Mouse (Mus musculus): ENCODE results near the gene Tanc1.

- TF ChIP-seq CTCF (IDR thresholded peaks at IDR 0.05; ENCODE audit: low read depth) (no peak), EP300 (IDR thresholded peaks at IDR 0.05; ENCODE audit: low read depth) (no peak; the same call in 1 of the 2 replicates)
These were observed 227.0 kb downstream of the Tanc1 start for GRCm38 (mm10) chr2:59838825-59839224.
